Mouse (Mus musculus) ovary, postnatal 36 days (tissue): Measurements from ENCODE around the gene Cfap100.

Experiments
- DNase-seq: peaks from one replicate; pipeline ENCODE4 v3.0.0; 2022; ENCODE audit warnings: low spot score, mixed read lengths

Gene Cfap100

GRCm38 (mm10) chr6:90457421-90457820, 28.8 kb upstream of the Cfap100 start:
- DNase-seq = no peak

- DNase-seq = no peak
These were observed 25.2 kb upstream of the Cfap100 start for GRCm38 (mm10) chr6:90453751-90454150.

DNA sequence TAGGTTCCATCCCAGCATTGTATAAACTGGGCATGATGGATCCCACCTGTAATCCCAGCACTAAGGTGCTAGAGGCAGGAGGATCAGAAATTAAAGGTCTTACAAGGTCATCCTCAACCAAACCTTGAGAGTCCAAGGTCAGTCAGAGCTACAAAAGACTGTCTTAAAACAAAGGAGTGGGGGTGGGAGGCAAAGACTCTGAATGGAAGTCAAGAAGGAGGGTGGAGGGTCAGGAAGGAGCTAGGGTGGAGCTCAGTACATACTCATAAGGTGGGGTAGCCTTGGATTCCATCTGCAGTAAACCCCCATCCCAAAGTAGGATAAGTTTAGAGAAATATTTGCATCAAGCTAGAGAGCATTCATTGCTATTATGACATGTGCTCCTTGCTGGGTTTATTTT, 24.0 kb upstream of the Cfap100 start:
- DNase-seq = no peak

DNA sequence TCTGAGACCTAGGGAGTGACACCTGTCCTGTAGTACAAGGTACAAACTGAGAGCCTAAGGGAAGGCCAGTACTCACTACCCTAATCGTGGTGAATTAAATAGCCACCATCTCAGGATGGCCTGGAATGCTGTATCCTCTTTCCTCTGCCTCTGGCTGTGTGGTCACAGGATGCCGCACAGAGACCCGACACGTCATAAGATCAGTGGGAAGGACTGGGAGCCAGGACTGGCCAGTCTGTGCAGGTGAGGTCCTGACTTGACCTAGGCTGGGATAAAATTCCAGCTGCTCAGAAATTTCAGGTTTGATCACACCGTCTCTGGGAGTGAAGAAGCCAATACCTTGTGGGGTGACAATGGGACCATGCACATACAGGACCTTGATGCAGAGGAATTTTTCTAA, 22.9 kb upstream of the Cfap100 start:
- DNase-seq = no peak

DNA sequence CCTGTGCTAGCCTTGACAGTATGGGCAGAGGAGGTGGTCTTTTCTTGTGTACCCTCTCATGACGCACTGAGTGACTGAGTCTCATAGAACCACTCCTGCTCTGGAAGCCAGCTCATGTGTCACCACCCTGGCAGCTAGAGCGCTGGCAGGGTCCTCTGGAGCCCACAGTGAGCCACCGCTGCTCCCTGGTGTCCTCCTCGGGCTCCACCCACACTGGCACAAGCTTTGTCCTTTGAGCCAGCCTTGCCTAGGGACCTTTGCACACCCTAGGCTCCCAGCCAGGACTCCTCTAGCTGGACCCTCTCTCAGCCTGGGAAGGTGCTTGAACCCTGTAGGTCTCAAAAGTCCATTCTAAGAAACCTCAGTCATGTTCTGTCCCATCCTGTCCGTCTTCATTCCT, 22.1 kb upstream of the Cfap100 start:
- DNase-seq = peak; percentile 31

- DNase-seq = peak; percentile 84
These were observed 21.6 kb upstream of the Cfap100 start for GRCm38 (mm10) chr6:90450179-90450578.

DNA sequence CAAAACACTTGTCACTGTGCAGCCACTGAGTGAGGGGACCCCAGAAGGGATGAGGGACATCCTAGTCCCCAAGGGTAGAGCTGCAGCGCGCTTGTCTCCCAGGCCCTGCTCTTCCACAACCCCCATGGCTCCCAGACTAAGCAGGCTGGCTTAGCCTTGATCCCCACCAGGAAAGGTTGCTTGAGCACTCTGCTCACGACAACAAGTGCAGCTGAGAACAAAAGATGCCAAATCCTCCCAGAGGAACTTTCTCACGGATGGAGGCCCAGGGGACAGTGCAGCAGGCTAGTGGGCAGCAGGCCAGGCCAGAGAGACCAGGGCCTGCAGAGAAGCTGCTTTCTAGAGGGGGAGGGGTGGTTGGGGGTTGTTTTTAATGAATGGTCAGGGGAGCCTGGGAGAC, 18.3 kb upstream of the Cfap100 start:
- DNase-seq = no peak

DNA sequence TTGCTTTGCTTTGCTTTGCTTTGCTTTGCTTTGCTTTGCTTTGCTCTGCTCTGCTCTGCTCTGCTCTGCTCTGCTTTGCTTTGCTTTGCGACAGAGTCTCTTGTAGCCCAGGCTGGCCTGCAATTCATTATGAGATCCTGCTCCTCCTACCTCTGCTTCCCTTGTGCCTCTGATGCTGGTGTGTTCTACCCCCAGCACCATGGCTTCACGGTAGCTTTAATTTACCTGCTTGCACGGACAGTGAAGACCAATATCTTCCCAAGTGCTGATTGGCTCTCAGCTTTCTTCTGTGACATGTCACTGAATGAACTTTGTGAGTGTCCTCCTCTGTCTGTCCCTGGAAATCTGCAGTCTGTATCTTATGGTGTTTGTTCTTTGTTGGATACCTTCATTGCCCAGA, 8.4 kb upstream of the Cfap100 start:
- no peak for DNase-seq

- no peak for DNase-seq
These were observed 7.8 kb upstream of the Cfap100 start for GRCm38 (mm10) chr6:90436192-90436907.

GRCm38 (mm10) chr6:90435195-90435618, 6.6 kb upstream of the Cfap100 start:
- peak; percentile 76 for DNase-seq

GRCm38 (mm10) chr6:90434687-90435086, 6.1 kb upstream of the Cfap100 start:
- no peak for DNase-seq

DNA sequence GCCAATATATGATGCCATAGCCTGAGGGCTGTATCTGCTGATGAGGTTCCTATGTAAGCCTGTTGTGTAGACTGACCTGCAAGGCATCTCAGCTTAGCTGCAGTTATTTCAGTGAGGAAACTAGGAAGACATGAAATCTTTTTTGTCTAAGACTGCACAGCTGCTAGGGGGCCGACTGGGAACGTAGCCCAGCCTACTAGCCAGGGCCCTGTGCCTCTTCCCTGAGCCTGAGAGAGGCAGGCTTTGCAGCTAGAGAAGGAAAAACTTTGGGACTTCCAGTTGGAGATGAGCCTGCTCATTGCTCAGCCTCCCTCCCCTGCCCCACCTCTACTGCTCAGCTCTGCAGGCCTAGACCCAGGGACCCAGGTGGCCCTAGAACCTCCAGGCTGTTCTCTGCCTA, 2.9 kb upstream of the Cfap100 start:
- no peak for DNase-seq

GRCm38 (mm10) chr6:90429911-90430310, 1.3 kb upstream of the Cfap100 start:
- DNase-seq = no peak

DNA sequence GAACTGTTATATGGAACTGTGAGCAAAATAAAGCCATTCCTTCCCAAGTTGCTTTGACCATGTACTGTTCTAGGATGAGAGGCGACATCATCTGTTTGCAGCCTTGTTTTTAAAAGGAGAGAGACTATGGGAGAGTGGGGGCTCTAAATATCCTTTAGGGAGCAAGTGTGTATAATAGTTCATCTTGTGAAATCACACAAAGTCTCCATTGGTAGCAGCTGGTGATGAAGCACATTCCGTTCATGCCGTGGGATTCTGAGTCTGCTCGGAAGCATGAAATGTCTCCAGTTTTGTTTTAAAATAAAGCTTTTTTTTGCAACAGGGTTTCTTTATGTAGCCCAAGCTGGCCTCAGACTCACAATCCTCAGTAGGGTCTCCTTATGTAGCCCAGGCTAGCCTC, 2.6 kb downstream of the Cfap100 start:
- no peak for DNase-seq

DNA sequence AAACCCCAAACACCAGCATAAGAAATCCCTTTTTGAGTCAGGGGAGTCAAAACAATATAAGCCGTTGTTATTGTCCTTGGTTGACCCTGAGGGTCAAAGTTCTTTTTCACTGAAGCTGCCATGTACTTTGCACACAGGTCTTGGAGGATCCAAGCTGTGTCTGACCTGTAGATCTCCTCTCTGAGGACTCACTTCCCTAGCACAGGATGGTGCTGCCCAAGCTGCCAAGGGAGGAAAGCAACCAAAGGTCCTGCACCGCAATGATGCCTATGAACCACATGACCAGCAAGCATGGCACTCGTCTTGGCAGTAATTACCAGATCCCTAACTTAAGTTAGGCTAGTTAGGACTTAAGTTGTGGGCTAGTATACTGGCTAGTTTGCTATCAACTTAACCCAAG, 3.2 kb downstream of the Cfap100 start:
- no peak for DNase-seq

DNA sequence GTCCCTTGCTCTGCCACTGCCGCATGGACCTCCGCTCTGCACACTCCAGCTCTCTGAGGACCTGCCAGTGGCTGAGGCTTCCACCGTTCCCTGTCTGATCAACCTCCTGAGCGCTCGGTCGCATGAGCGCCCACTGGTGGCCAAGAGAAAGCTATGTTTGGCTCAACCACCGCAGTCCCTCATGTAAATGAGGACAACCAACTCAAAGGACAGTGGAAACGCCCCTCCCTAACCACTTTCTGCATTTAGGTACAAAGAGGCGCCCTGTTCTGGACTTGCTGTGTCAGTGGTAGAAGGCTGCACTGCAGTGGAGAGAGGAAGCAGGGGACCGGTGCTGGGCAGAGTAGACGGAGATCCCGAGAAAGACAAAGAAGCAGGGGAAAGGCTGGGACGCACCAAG, 6.0 kb downstream of the Cfap100 start:
- peak; percentile 81 for DNase-seq

DNA sequence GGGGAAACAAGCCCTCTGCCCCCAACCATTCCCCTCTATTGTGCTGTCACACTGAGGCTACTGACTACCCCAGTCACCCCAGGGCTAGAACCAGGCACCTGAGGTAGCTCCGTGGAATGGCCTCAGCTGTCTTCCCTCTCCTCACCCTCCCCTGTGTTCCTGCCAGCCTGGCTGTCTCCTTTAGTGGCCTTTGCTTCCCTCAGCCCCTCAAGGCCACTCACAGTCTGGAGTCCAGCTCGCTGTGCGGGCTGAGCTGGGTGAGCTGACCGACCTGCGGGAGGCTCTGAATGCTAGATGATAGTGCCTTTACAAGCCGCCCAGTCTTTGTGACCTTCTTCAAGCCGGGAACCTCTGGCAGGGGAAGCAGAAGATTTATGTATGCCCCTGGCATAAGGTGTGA, 16.7 kb downstream of the Cfap100 start:
- peak; percentile 49 for DNase-seq

DNA sequence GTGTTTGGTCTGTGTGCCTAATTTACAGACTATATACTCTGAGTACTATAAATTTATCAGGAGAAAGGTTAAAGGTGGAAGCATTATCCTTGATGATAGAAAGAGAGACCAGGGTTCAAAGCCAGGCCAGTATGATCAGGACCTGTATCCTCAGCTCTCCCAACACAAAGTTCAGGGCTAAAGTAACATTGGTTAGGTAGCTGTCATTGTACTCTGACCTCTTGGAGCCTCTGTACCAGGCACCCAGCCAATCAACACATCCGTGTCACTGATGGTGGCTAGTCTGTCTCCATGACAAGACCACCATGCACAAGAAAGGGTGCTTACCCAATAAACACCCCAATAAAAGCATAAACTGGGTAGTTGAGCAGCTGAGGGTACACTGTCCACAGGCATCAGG, 17.6 kb downstream of the Cfap100 start:
- no peak for DNase-seq

DNA sequence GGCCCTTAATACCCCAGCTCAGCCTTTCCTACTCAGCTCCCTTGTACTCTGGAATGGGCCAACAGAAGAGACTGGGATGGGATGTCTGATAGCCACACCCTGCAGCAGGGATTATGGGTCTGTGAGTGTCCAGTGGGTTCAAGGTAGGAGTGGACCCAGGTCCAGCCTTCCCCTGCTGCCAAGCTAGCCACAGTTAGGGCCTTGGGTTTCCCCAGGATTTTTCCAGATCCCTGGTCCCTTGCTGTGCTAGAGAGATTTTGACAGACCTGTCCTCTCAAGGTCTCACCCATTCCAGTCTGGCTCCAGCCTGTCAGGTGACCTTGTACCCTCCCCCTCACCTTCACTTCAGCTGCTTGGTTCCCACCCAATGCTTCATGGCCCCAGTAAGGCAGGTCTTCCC, 20.0 kb downstream of the Cfap100 start:
- DNase-seq = no peak

DNA sequence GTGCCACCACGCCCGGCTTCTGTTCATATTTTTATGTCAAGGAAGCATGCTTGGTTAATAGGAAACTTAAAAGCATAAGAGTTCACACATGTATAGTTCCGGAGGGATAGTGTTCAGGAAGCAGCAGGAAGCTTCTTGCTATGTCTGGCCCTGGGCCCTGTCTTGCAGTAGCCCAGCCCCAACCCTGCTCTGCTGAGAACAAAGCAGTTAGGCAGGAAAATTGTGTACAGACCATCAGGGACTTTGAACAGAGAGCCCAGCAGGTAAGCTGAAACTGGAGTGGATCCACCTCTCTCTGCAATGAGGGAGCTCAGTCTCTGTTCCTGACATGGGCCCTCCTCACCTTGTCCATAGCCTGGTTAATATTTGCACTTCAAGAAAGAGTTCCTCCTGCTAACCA, 31.3 kb downstream of the Cfap100 start:
- no peak for DNase-seq

DNA sequence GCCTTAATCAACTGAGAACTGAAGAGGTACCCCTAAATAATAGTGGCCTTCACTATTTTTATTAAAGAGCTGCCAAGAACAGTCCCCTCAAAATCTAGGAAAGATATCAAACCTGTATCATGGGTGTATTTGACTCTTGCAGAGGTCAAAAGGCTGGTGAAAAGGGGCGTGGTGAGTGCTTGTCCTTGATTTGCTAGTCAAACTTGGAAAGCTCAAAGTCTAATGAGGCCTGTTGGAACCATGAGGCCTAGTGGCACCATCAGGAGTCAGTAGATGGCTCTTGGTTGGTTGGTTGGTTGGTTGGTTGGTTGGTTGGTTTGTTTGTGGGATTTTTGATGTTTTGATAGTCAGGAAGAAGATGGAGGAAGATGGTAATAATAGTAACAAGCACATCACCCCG, 32.8 kb downstream of the Cfap100 start:
- no peak for DNase-seq

- DNase-seq = no peak
These were observed 34.6 kb downstream of the Cfap100 start for GRCm38 (mm10) chr6:90393948-90394347.

GRCm38 (mm10) chr6:90390629-90391028, 38.0 kb downstream of the Cfap100 start:
- DNase-seq = no peak

GRCm38 (mm10) chr6:90381465-90381864, 47.1 kb downstream of the Cfap100 start:
- no peak for DNase-seq
